Mouse (Mus musculus) Patski (cell line): Measurements from ENCODE around the gene Pmvk. TPM values are rescaled to one million over a fixed set of nuclear protein-coding genes. Genes with fewer than 3 reads are reported as not detected.

ENCODE experiments used
- ATAC-seq: fragments of 100-300 bp; one replicate; pipeline ENCODE4 v1.8.0; 2021
- CTCF ChIA-PET: fragments of 350-600 bp; sonication (Branson Sonifier 250); formaldehyde crosslinking; loops from one replicate; lab custom pipeline; 2022; ENCODE audit warnings: inconsistent platforms; lab: Charles Lee
- POLR2A ChIA-PET: fragments of 350-600 bp; sonication (Branson Sonifier 250); formaldehyde crosslinking; loops from one replicate; lab custom pipeline; 2022; ENCODE audit warnings: antibody characterized with exemption, inconsistent platforms; lab: Charles Lee
- DNase-seq: peaks from one replicate; pipeline ENCODE4 v3.0.0-alpha.2; 2011; ENCODE audit warnings: low read depth, low spot score
- H3K27me3 ChIP-seq: fragments of 371-371 bp; one replicate; pipeline ENCODE4 v1.5.1; 2021
- CTCF ChIP-seq: fragments of 100-300 bp; IDR thresholded peaks from one replicate; pipeline ENCODE4 v1.5.1; 2021
- in situ Hi-C: fragments of 300-500 bp; cut with MboI; formaldehyde crosslinking; loops from 3 replicates; pipeline ENCODE4 v1.11.1; 2018; ENCODE audit warnings: low pct_unique_long_range_greater_than_20kb, mixed read lengths
- polyA plus RNA-seq: library from polyadenylated mRNA; unstranded; gene quantifications from one replicate; pipeline ENCODE4 v1.2.3, GENCODE M21; 2021

Gene Pmvk
- polyA plus RNA-seq, 1 experiment from 2014 or later, result 40.7 TPM

- in situ Hi-C loops, result no loop called here
- DNase-seq (peak; percentile 57), ATAC-seq (peak; percentile 36)
- ChIA-PET CTCF (interaction anchor here (0.7 to 4.8 kb wide), 12 partner anchors 9 to 120 kb away, joined by 3 to 22 read pairs (median 4); partner anchors contain the start of gene Pbxip1), POLR2A (interaction anchor here (0.5 to 2.8 kb wide), 7 partner anchors 22 to 1504 kb away, joined by 3 to 9 read pairs (median 4); partner anchors contain the start of gene Pbxip1)
- no peak for TF ChIP-seq CTCF
- H3K27me3 ChIP-seq, result no peaks in the 10 kb centered on the region
These were observed 4.8 kb downstream of the Pmvk start for GRCm38 (mm10) chr3:89458965-89459807.

- no peaks in the 10 kb centered on the region for H3K27me3 ChIP-seq
- POLR2A ChIA-PET, result interaction anchor here (1.3 kb wide), 1 partner anchor 16 kb away, joined by 5 read pairs; no protein-coding TSS in a partner anchor
- no peak for TF ChIP-seq CTCF
- in situ Hi-C loops, result no loop called here
- DNase-seq (no peak), ATAC-seq (no peak)
- CTCF ChIA-PET, result interaction anchor here (1.5 to 3.0 kb wide), 3 partner anchors 9 to 13 kb away, joined by 6 to 9 read pairs (median 6); no protein-coding TSS in a partner anchor
These were observed 13.9 kb downstream of the Pmvk start for GRCm38 (mm10) chr3:89468268-89468667.

- CTCF ChIA-PET, result interaction anchor here (0.8 kb wide), 1 partner anchor 8 kb away, joined by 4 read pairs; no protein-coding TSS in a partner anchor
- ATAC-seq, result no peak
- no peak for DNase-seq
- in situ Hi-C loops, result no loop called here
- no peak for TF ChIP-seq CTCF
- H3K27me3 ChIP-seq, result no peaks in the 10 kb centered on the region
- POLR2A ChIA-PET, result no interaction called here
These were observed 17.9 kb downstream of the Pmvk start for GRCm38 (mm10) chr3:89472280-89472679.

- no peaks in the 10 kb centered on the region for H3K27me3 ChIP-seq
- no peak for TF ChIP-seq CTCF
- ChIA-PET CTCF (no interaction called here), POLR2A (no interaction called here)
- ATAC-seq (no peak), DNase-seq (no peak)
- in situ Hi-C loops, result no loop called here
These were observed 19.5 kb downstream of the Pmvk start for GRCm38 (mm10) chr3:89473838-89474237.

GRCm38 (mm10) chr3:89479055-89479454 is 24.7 kb downstream of the Pmvk start:
- CTCF ChIA-PET, result no interaction called here
- in situ Hi-C loops, result no loop called here
- no peak for DNase-seq
- peak; percentile 29 for ATAC-seq
- TF ChIP-seq CTCF, result no peak
- POLR2A ChIA-PET, result no interaction called here
- no peaks in the 10 kb centered on the region for H3K27me3 ChIP-seq

GRCm38 (mm10) chr3:89481488-89481887 is 27.1 kb downstream of the Pmvk start:
- ChIA-PET POLR2A (interaction anchor here (1.0 to 1.5 kb wide), 3 partner anchors 9 to 85 kb away, joined by 3 to 4 read pairs (median 3); no protein-coding TSS in a partner anchor), CTCF (interaction anchor here (0.7 to 2.7 kb wide), 6 partner anchors 12 to 142 kb away, joined by 3 to 22 read pairs (median 5); partner anchors contain the start of genes Cks1b and Shc1)
- in situ Hi-C loops, result loop anchor here (5.0 kb wide), 1 partner anchor 144 kb away; the partner anchor contains the start of gene Efna4
- ATAC-seq (no peak), DNase-seq (no peak)
- H3K27me3 ChIP-seq, result peaks cover 2% of the 10 kb centered on the region
- peak; percentile 94 for TF ChIP-seq CTCF

- TF ChIP-seq CTCF, result no peak
These were observed 27.9 kb downstream of the Pmvk start for GRCm38 (mm10) chr3:89482249-89482648.

GRCm38 (mm10) chr3:89484766-89485524 is 30.6 kb downstream of the Pmvk start:
- POLR2A ChIA-PET, result interaction anchor here (1.3 to 1.6 kb wide), 2 partner anchors 17 to 48 kb away, joined by 3 to 5 read pairs; partner anchors contain the start of gene Pbxip1

More at GRCm38 (mm10) chr3:89482249-89482648, 27.9 kb downstream of the Pmvk start:
- no peak for DNase-seq
- POLR2A ChIA-PET, result interaction anchor here (1.2 kb wide), 1 partner anchor 86 kb away, joined by 3 read pairs; no protein-coding TSS in a partner anchor
- in situ Hi-C loops, result loop anchor here (5.0 kb wide), 1 partner anchor 145 kb away; the partner anchor contains the start of gene Efna4
- CTCF ChIA-PET, result interaction anchor here (1.1 to 2.7 kb wide), 5 partner anchors 13 to 142 kb away, joined by 4 to 22 read pairs (median 6); partner anchors contain the start of genes Cks1b and Shc1
- no peak for ATAC-seq
- peaks cover 10% of the 10 kb centered on the region for H3K27me3 ChIP-seq

GRCm38 (mm10) chr3:89486111-89486510 is 31.8 kb downstream of the Pmvk start:
- in situ Hi-C loops, result loop anchor here (5.0 kb wide), 1 partner anchor 129 kb away; no protein-coding TSS in a partner anchor
- H3K27me3 ChIP-seq, result peaks cover 36% of the 10 kb centered on the region
- TF ChIP-seq CTCF, result no peak
- ATAC-seq (no peak), DNase-seq (no peak)
- ChIA-PET CTCF (interaction anchor here (0.9 to 3.2 kb wide), 8 partner anchors 19 to 93 kb away, joined by 3 to 23 read pairs (median 4); no protein-coding TSS in a partner anchor), POLR2A (interaction anchor here (0.6 to 2.3 kb wide), 4 partner anchors 28 to 212 kb away, joined by 3 to 11 read pairs (median 4); partner anchors contain the start of gene Pbxip1)

More at GRCm38 (mm10) chr3:89484766-89485524, 30.6 kb downstream of the Pmvk start:
- TF ChIP-seq CTCF, result peak; percentile 99
- DNase-seq (no peak), ATAC-seq (peak; percentile 27)
- in situ Hi-C loops, result loop anchor here (5.0 kb wide), 2 partner anchors 128 to 148 kb away; partner anchors contain the start of gene Efna4
- H3K27me3 ChIP-seq, result peaks cover 33% of the 10 kb centered on the region
- CTCF ChIA-PET, result interaction anchor here (0.9 to 3.2 kb wide), 10 partner anchors 23 to 168 kb away, joined by 3 to 23 read pairs (median 4); no protein-coding TSS in a partner anchor
